Mouse (Mus musculus) hindbrain, embryonic 12.5 days (tissue): Measurements from ENCODE around the gene Myo1d. TPM values are rescaled to one million over a fixed set of nuclear protein-coding genes. Genes with fewer than 3 reads are reported as not detected.

Experiments used
- ATAC-seq: fragments of 200-750 bp; cut with Nextera tagmentation; 2 replicates; pipeline ENCODE4 v1.8.0; 2017; ENCODE audit warnings: moderate TSS enrichment; ENCODE audit not compliant: low FRiP score
- H3K27ac ChIP-seq: fragments of 300-500 bp; sonication (generic); 2 replicates; pipeline ENCODE4 v1.5.1; 2016; ENCODE audit warnings: mild to moderate bottlenecking
- H3K27me3 ChIP-seq: fragments of 300-500 bp; sonication (generic); 2 replicates; pipeline ENCODE4 v1.6.1; 2016; ENCODE audit warnings: mild to moderate bottlenecking
- H3K36me3 ChIP-seq: fragments of 300-500 bp; sonication (generic); 2 replicates; pipeline ENCODE4 v1.6.1; 2016; ENCODE audit warnings: mild to moderate bottlenecking
- H3K4me1 ChIP-seq: fragments of 300-500 bp; sonication (generic); 2 replicates; pipeline ENCODE4 v1.6.1; 2016
- H3K4me2 ChIP-seq: fragments of 300-500 bp; sonication (generic); replicated peaks from 2 replicates; pipeline ENCODE4 v1.6.1; 2016; ENCODE audit warnings: mild to moderate bottlenecking
- H3K4me3 ChIP-seq: fragments of 300-500 bp; sonication (generic); 2 replicates; pipeline ENCODE4 v1.5.1; 2016; ENCODE audit warnings: mild to moderate bottlenecking
- H3K9ac ChIP-seq: fragments of 300-500 bp; sonication (generic); 2 replicates; pipeline ENCODE4 v1.6.1; 2016; ENCODE audit warnings: mild to moderate bottlenecking, moderate library complexity
- H3K9me3 ChIP-seq: fragments of 300-500 bp; sonication (generic); replicated peaks from 2 replicates; pipeline ENCODE4 v1.6.1; 2016; ENCODE audit warnings: mild to moderate bottlenecking
- WGBS: fragments of 180-500 bp; shearing (Covaris S2); methylation state at CpG from one replicate; pipeline ENCODE4 v1.1.7; 2016; 5-methylcytosine and 5-hydroxymethylcytosine counted together
- polyA plus RNA-seq: library from polyadenylated mRNA; unstranded; fragments of >200 nt; fragmentation: Nextera tagmentation; extraction: Ambion mirVana; gene quantifications from 2 replicates; pipeline ENCODE4 v1.2.1, GENCODE M21; 2016

Myo1d gene
- polyA plus RNA-seq, 1 experiment from 2014 or later: 4.5 TPM

DNA sequence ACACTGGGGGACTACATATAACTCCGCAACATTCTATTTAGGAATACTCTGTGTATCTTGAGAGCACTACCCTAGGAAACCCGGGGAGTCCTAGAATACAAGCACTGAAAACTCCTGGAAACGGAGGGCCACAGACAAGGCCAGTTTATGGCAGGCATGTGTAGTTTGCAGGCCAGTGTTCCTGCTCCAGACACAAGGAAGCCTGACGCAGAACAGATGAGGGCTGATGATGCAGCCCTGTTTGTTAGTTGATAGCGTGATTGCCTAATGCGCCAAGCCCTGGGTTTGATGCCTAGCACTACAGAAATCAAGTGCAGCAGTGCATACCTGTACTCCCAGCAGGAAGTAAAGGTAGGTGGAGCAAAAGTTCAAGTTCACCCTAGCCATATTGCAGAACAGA is 1.7 kb downstream of the Myo1d start:
- ATAC-seq: no peak
- H3K4me1 ChIP-seq: peaks cover 3% of the 10 kb centered on the region; the same call in 1 of the 2 replicates
- H3K4me2 ChIP-seq: no peak overlapping the region
- H3K36me3 ChIP-seq: no peaks in the 10 kb centered on the region
- H3K4me3 ChIP-seq: no peak overlapping the region
- no peak overlapping the region for H3K27ac ChIP-seq
- H3K9ac ChIP-seq: no peak overlapping the region
- WGBS: 73% methylated on average over 6 of the region's 6 CpGs
- peaks cover 16% of the 10 kb centered on the region for H3K27me3 ChIP-seq
- no peaks in the 10 kb centered on the region for H3K9me3 ChIP-seq

DNA sequence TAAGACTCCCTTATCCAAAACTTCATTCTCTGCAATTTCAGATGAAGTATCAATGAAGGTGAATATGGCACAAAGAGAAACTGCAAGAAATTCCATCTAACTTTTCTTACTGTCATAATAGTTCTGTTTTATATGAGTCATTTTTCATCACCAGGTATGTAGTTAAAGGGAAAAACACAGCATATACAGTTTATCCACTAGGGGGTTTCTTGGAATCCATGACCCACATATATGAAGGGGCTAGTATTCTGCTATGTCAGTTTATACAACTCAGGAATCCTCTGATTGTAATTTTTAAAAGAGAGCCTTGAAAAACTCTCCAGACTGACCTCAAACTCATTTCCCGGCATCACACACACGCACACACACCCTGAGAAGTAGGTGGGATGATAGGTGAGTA is 2.1 kb downstream of the Myo1d start:
- 83% methylated on average over 2 of the region's 2 CpGs for WGBS
- peaks cover 16% of the 10 kb centered on the region for H3K27me3 ChIP-seq
- H3K36me3 ChIP-seq: no peaks in the 10 kb centered on the region
- H3K27ac ChIP-seq: no peak overlapping the region
- no peak overlapping the region for H3K4me2 ChIP-seq
- H3K4me1 ChIP-seq: peaks cover 3% of the 10 kb centered on the region; the same call in 1 of the 2 replicates
- H3K4me3 ChIP-seq: no peak overlapping the region
- H3K9me3 ChIP-seq: no peaks in the 10 kb centered on the region
- no peak for ATAC-seq
- no peak overlapping the region for H3K9ac ChIP-seq

DNA sequence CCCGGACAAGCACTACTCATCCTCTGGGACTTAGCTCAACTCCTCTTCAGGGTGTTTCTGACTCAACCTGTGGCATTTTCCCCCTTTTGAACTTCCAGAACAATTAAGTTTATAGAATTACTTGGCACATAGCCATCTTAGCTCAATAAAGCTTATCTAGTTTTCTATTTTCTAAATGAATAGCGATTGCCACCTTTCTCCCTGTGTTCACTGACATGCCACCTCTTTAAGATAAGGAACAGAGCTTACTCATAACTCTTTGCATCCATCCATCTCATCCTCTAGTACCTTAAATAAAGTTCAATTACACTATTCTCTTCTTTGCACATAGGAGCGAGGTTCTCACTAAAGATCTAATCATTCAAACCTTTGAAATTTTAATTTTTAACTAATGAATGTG is 4.3 kb downstream of the Myo1d start:
- no peak for ATAC-seq
- Histone ChIP-seq H3K27me3 (peaks cover 16% of the 10 kb centered on the region), H3K4me2 (no peak overlapping the region), H3K4me1 (peaks cover 3% of the 10 kb centered on the region; the same call in 1 of the 2 replicates), H3K27ac (no peak overlapping the region), H3K9me3 (no peaks in the 10 kb centered on the region), H3K9ac (no peak overlapping the region), H3K4me3 (no peak overlapping the region), H3K36me3 (no peaks in the 10 kb centered on the region)
- 78% methylated on average over 3 of the region's 3 CpGs for WGBS

DNA sequence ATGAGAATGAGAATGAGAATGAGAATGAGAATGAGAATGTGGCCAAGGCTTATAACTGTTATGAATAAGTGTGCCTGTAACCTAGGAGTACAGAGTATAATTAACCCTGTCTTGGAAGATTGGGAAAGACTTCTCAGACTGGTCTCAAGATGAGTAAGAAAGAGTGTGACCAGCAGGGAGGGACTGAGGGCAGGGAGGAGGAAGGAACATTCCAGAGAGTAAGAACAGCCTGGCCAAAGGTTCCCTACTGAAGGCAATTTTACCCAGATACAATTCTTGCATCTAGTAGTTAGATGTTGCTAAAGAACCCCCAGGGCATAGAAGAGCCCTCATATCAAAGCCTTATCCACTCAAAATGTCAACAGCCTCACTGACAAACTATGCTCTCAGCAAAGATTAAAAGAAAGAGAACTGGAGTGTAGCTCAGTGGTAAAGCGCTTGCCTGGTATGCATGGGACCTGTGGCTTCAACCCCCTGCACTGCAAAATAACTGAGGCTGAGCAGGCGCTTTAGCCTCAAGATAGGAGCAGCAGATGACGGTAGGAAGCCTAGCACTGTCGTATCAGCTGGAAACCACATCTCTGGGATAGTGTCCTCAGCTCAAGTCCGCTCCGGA is 7.1 kb downstream of the Myo1d start:
- no peak overlapping the region for H3K4me2 ChIP-seq
- H3K4me3 ChIP-seq: no peak overlapping the region
- H3K4me1 ChIP-seq: peaks cover 2% of the 10 kb centered on the region; the same call in 1 of the 2 replicates
- no peak for ATAC-seq
- no peaks in the 10 kb centered on the region for H3K9me3 ChIP-seq
- 79% methylated on average over 6 of the region's 6 CpGs for WGBS
- H3K36me3 ChIP-seq: no peaks in the 10 kb centered on the region
- H3K9ac ChIP-seq: no peak overlapping the region
- no peaks in the 10 kb centered on the region; the same call in 1 of the 2 replicates for H3K27me3 ChIP-seq
- no peak overlapping the region for H3K27ac ChIP-seq

DNA sequence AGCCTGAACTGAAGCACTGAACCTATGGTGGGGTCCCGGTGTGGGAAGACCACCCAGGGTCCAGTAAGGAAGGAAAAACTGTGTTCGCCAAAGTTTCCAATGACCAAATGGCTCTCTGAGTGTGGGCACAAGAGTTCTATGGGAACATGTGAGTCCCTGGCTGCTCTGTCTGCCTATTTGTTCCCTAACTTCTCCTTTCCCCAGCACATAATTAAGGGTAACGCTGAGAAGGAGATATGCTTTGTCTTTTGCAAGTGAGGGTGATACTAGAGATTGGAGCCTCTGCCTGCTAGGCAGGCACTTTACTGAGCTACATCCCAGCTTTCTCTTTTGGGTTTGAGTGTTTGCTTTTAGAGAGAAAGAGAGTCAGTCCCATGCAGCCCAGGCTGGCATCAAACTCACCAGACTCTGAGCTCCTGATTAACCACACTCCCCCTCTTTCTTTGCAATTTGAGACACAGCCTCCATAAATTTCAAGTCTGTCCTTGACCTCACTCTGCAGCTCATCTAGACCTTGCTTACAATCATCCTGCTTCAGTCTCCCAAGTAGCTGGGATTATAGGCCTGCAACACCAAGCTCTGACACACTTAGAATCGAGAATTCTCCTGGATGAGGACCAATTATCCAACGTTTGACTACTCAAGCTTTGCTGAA is 8.1 kb downstream of the Myo1d start:
- H3K9ac ChIP-seq: no peak overlapping the region
- 74% methylated on average over 5 of the region's 5 CpGs for WGBS
- H3K4me1 ChIP-seq: peaks cover 2% of the 10 kb centered on the region; the same call in 1 of the 2 replicates
- no peak for ATAC-seq
- H3K4me2 ChIP-seq: no peak overlapping the region
- no peaks in the 10 kb centered on the region for H3K36me3 ChIP-seq
- no peaks in the 10 kb centered on the region for H3K9me3 ChIP-seq
- H3K27me3 ChIP-seq: no peaks in the 10 kb centered on the region; the same call in 1 of the 2 replicates
- H3K4me3 ChIP-seq: no peak overlapping the region
- H3K27ac ChIP-seq: no peak overlapping the region

DNA sequence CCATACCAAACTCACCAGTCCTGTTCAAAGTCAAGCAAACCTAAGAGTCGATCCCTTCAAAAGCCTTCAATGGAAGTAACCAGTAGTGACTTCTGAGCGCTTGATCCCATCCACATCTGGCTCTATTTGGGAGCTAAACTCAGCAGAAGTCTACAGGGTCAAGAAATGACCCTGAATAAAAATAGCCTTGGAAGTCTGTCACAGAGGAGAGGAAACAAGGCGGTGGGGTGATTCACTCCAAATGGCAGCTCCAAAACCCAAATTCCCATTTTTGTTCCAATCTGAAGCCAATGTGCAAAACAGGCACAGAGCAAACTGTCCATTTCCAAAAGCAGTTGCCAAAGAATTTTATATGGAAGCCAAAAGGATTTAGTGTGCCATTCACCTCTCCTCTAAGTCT is 8.6 kb downstream of the Myo1d start:
- no peaks in the 10 kb centered on the region for H3K36me3 ChIP-seq
- no peaks in the 10 kb centered on the region for H3K9me3 ChIP-seq
- no peaks in the 10 kb centered on the region; the same call in 1 of the 2 replicates for H3K27me3 ChIP-seq
- 63% methylated on average over 3 of the region's 3 CpGs for WGBS
- H3K4me1 ChIP-seq: peaks cover 2% of the 10 kb centered on the region; the same call in 1 of the 2 replicates
- no peak overlapping the region for H3K4me2 ChIP-seq
- no peak overlapping the region for H3K27ac ChIP-seq
- H3K9ac ChIP-seq: no peak overlapping the region
- H3K4me3 ChIP-seq: no peak overlapping the region
- ATAC-seq: no peak

DNA sequence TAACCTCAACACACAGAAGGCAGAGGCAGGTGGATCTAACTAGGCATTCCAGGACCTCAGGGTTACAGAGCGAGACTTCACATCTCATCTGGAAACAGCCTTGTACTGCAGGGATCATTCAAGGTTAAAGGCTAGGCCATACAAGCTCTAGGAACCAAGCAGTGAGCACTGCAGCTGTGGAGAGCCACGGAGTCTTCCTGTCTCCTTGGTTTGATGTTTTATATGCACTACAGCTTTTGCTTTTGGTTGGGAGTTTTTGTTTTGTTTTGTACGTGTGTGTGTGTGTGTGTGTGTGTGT is 12.6 kb downstream of the Myo1d start:
- WGBS: 82% methylated on average over 3 of the region's 3 CpGs
- no peak overlapping the region for H3K27ac ChIP-seq
- no peak for ATAC-seq

DNA sequence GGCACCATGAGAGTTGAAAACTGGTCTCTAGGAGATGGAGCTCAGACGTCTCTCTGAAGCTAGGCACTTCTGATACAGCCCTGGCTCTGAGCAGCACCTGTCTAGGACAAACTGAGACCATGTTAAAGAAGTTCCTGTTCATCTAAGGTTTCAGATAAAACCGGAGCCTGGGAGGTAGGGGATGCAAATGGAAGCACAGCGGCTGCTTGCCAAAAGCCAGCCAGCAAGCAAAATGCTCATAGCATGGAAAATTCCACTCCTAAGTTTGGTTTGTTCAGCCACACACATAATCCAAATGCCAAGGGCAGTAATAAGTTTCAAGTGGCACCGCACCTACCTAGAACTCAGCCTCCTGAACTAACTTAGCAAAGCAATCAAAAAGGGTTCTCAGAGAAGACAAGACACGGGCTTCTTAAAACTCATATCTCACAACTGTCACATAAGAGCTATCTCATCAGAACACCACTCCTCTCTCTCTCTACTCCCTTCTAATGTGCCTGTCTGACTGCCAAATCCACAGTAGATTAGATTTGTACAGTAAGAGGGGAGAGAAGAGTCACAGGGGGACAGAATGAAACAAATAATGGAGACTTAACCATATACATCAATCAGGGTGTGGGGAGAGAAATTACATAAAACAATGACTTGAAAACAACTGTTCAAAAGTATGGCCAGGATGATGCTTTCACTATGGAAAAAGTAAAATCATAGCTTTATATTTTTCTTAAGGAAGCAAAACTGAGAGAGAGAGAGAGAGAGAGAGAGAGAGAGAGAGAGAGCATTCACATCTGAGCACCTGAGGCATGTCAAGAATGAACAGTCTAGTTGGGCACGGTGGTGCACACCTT is 13.1 kb downstream of the Myo1d start:
- ATAC-seq: no peak
- no peak overlapping the region for H3K9ac ChIP-seq
- no peaks in the 10 kb centered on the region for H3K36me3 ChIP-seq
- 87% methylated on average over 6 of the region's 6 CpGs for WGBS
- H3K4me1 ChIP-seq: peaks cover 2% of the 10 kb centered on the region; the same call in 1 of the 2 replicates
- no peaks in the 10 kb centered on the region for H3K27me3 ChIP-seq
- no peak overlapping the region for H3K27ac ChIP-seq
- H3K9me3 ChIP-seq: no peaks in the 10 kb centered on the region
- H3K4me2 ChIP-seq: no peak overlapping the region
- no peak overlapping the region for H3K4me3 ChIP-seq

More for the DNA sequence above, 12.6 kb downstream of the Myo1d start:
- Histone ChIP-seq H3K4me1 (peaks cover 2% of the 10 kb centered on the region; the same call in 1 of the 2 replicates), H3K4me2 (no peak overlapping the region), H3K4me3 (no peak overlapping the region), H3K36me3 (no peaks in the 10 kb centered on the region), H3K9me3 (no peaks in the 10 kb centered on the region), H3K27me3 (no peaks in the 10 kb centered on the region), H3K9ac (no peak overlapping the region)

DNA sequence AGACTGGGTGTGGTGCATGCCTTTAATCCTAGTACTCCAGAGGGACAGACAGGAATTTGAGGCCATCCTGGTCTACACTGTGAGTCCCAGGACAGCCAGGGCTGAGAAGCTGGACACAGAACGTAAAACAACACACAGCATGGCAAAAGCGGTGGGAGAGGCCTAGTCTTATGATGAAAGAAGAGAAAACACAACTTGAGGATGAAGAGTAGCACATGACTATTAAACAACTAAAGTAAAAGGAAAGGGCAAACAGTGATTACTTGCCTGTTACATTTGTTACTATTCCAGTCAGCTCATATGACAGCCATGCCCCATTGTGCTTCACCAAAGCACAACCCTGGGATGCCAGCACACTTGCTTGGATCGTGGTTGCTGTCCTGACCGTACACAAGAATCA is 13.8 kb downstream of the Myo1d start:
- no peaks in the 10 kb centered on the region for H3K9me3 ChIP-seq
- no peak for ATAC-seq
- peaks cover 2% of the 10 kb centered on the region; the same call in 1 of the 2 replicates for H3K4me1 ChIP-seq

DNA sequence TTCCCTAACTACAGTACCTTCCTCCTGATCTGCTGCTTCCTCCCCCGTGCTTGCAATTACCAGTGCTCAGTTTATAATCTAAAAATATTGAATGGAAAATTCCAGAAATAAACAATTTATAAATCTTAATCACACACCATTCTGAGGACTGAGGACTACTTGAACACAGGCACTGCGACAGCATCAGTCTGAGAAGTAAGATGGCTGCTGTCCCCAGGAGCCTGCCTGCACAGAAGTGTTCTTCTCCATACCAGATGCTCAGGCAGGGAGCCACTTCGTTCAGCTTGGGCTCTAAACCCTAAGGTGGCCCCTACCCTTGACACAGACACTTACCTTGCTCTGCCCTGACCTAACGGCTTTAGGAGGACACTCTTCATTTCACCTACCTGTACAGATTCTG is 17.8 kb downstream of the Myo1d start:
- no peak overlapping the region for H3K27ac ChIP-seq
- no peaks in the 10 kb centered on the region for H3K9me3 ChIP-seq
- 75% methylated on average over 4 of the region's 4 CpGs for WGBS
- no peak for ATAC-seq
- H3K4me3 ChIP-seq: no peak overlapping the region
- H3K4me1 ChIP-seq: no peaks in the 10 kb centered on the region
- no peaks in the 10 kb centered on the region for H3K27me3 ChIP-seq
- no peak overlapping the region for H3K9ac ChIP-seq
- no peaks in the 10 kb centered on the region for H3K36me3 ChIP-seq
- H3K4me2 ChIP-seq: no peak overlapping the region

More for the DNA sequence above, 13.8 kb downstream of the Myo1d start:
- 90% methylated on average over 4 of the region's 4 CpGs for WGBS
- Histone ChIP-seq H3K36me3 (no peaks in the 10 kb centered on the region), H3K4me3 (no peak overlapping the region), H3K9ac (no peak overlapping the region), H3K27me3 (no peaks in the 10 kb centered on the region), H3K4me2 (no peak overlapping the region), H3K27ac (no peak overlapping the region)

DNA sequence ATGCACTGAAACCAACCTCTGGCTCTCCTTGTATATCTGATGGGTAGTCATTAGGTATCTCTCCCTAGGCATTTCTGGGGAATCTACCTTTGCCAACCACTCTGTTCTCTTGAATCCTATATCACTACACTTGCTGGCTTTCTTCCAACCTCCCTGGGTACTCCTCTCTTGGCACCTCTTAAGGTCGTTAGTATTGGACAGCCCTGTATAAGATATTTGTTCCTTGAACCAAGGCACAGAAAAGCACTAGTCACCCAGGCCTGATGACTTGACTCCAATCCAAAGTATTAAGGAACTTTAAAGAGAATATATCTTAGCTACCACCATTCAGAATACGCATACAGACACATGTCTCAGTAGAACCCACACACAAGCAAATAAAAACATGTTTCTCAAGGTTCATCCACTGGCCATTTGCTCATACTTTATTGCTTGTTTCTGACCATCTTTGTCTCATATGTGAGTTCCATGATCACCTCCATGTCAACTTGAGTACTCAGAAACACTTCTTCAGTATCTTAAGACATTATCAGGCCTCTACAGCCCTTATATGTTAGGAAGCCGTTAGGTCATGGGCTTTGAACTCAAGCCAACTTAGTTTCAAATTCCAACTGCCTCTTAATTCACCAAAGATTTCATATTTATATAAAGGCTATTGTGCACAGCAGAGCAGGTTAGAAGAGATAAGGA is 18.4 kb downstream of the Myo1d start:
- 89% methylated on average over 3 of the region's 3 CpGs for WGBS
- H3K4me2 ChIP-seq: no peak overlapping the region

DNA sequence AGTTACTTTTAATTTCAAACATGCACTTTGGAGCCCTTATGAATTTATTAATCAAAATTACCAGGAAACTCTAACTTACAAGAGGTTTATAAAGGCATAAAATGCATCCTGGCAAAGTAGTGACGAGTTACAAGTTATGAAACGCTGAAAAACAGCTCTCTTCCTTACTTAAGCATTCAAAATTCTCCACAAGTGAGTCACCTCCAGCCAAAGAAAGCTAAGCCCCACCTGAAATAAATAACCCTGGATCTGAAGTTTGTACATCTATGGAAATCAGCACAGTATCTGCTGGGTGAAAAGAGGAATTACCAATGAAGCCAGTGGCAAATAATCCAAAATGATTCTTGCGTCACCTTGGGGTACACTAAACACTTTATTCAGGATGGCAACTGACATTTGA is 20.8 kb downstream of the Myo1d start:
- Histone ChIP-seq H3K27ac (no peak overlapping the region), H3K36me3 (no peaks in the 10 kb centered on the region), H3K9ac (no peak overlapping the region), H3K9me3 (no peaks in the 10 kb centered on the region), H3K27me3 (no peaks in the 10 kb centered on the region), H3K4me2 (no peak overlapping the region), H3K4me1 (no peaks in the 10 kb centered on the region), H3K4me3 (no peak overlapping the region)
- WGBS: 85% methylated on average over 3 of the region's 3 CpGs
- ATAC-seq: no peak

More for the DNA sequence above, 18.4 kb downstream of the Myo1d start:
- Histone ChIP-seq H3K4me3 (no peak overlapping the region), H3K27ac (no peak overlapping the region), H3K9ac (no peak overlapping the region), H3K27me3 (no peaks in the 10 kb centered on the region), H3K9me3 (no peaks in the 10 kb centered on the region), H3K4me1 (no peaks in the 10 kb centered on the region), H3K36me3 (no peaks in the 10 kb centered on the region)
- no peak for ATAC-seq
